Mouse (Mus musculus): ENCODE results near the gene Gabrb1.
A peak's percentile ranks its signal among the peaks of the same experiment; 100 is the strongest.

The Gabrb1 gene

GRCm38 (mm10) chr5:71657482-71658114 is at the start of gene Gabrb1:
Gene Gabrb1, plus strand, starts transcription at chr5:71658113.
- peak; percentile 28 to 30 for DNase-seq (ENCODE audit: low spot score in 2 of 2)

DNA sequence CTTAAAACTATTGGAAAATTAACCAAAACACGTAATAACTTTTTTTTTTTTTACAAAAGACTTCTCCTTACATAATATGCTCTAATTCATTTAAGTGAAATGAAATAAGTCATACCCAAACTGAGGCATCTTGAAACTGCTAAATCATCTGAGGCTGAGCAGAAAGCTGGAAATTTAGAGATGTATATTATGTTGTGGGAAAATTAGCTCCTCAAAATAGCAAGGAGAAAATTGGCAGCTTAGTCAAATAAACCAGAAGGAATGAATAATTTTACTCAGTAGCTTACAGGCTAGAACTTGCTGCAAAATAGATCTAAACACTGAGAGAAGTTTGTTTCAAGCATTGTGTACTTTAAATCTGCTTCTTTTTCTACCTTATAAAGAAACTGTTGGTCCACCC is 49.2 kb upstream of the Gabrb1 start:
- DNase-seq (ENCODE audit: low spot score in 2 of 2), result no peak

GRCm38 (mm10) chr5:71614311-71614710 is 43.6 kb upstream of the Gabrb1 start:
- DNase-seq (ENCODE audit: low spot score in 2 of 2), result no peak

DNA sequence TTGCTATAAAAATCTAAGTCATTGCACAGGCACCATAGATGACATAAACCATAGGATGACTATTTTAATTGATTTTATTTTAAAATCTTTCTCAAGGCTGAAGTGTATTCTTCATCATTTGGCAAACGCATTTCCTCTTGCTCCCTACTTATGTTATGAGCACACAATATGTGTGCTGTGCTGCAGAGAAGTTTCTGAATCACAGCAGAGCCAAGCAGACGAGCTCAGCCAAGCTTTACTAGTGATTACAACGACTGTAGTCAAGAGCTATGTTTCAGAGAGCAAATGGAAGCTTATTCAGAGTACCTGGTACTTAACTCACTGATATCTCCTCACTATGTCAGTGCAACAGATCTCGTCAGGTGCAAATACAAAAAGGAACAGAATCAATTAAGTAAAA is 41.2 kb upstream of the Gabrb1 start:
- no peak for DNase-seq (ENCODE audit: low spot score in 2 of 2)

- no peak for DNase-seq (ENCODE audit: low spot score in 2 of 2)
These were observed 30.1 kb upstream of the Gabrb1 start for GRCm38 (mm10) chr5:71627820-71628219.

- no peak for DNase-seq (ENCODE audit: low spot score in 2 of 2)
These were observed 18.1 kb upstream of the Gabrb1 start for GRCm38 (mm10) chr5:71639804-71640203.

GRCm38 (mm10) chr5:71648108-71648507 is 9.8 kb upstream of the Gabrb1 start:
- no peak for DNase-seq (ENCODE audit: low spot score in 2 of 2)

GRCm38 (mm10) chr5:71654056-71654455 is 3.9 kb upstream of the Gabrb1 start:
- DNase-seq (ENCODE audit: low spot score in 2 of 2), result no peak

- DNase-seq (ENCODE audit: low spot score in 2 of 2), result peak; percentile 14 to 29
These were observed 1.1 kb upstream of the Gabrb1 start for GRCm38 (mm10) chr5:71656771-71657170.

DNA sequence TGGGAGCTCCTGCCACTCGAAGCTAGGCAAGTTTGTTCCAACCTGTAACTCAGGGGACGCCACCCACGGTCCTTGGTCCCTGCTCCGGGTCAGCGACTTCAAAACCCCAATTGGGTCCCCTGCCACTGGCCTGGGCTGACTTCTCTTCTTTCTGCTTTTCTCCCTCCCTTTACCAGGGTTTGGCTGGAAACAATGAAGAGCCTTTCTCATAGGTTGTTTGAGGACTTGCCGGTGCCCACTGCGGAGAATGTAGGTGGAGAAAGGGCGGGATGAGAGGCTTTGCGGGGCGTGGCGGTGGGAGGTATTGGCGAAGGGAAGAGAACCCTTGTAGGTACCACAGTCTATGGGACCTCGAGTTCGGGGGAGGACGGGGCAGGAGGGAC is 193 bp downstream of the Gabrb1 start, which contains the start of gene Gabra4:
Gabra4 (minus strand) TSS at position 194 of the 383 bp plus-strand sequence.
- peak in 1 of 2 experiments; percentile 10 for DNase-seq (ENCODE audit: low spot score in 2 of 2)

DNA sequence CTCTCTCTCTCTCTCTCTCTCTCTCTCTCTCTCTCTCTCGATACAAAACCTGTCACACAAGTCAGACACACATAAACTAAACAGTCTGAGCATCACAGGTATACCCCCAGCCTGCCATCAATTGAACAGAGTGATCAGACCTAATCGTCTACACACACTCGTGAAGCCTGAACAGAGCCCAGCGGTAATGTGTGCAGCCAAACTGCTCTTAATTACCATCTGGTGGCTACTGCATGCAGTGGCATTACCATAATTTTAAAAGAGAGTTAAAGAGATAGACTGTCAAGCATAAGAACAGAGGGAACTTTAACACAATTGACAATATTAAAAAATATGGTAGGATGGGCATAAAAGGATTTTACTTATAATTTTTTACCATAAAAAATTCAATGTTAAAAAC is 7.7 kb downstream of the Gabrb1 start:
- no peak for DNase-seq (ENCODE audit: low spot score in 2 of 2)

DNA sequence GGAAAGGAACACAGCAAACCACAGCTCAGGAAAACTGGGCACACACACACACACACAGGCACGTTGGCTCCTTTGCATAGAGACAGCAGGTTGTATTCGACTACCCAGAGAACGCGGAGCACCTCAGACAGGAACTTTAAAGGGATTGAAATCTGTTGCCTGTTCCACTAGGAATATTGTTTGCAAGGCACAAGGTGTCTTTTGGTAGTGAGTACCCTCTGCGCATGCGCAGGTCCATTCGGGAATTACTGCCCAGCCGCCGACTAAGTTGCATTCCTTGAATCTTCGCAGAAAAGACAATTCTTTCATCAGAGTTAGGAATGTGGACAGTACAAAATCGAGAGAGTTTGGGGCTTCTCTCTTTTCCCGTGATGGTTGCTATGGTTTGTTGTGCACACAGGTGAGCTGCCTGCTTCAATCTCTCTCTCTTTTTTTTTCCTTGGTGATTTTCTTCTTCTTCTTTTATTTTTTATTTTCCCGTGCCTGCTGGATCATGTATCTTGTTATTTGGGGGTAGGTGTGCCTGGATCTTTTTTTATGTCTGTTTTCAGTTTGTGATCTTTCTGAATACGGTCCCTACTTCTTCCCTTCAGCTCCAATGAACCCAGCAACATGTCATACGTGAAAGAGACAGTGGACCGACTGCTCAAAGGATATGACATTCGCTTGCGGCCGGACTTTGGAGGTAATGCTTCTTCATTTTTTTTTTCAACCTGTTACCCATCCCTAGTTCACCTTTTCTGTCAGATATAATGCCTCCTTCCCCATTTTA is 42.0 kb downstream of the Gabrb1 start:
- DNase-seq (ENCODE audit: low spot score in 2 of 2), result peak; percentile 53 to 71

DNA sequence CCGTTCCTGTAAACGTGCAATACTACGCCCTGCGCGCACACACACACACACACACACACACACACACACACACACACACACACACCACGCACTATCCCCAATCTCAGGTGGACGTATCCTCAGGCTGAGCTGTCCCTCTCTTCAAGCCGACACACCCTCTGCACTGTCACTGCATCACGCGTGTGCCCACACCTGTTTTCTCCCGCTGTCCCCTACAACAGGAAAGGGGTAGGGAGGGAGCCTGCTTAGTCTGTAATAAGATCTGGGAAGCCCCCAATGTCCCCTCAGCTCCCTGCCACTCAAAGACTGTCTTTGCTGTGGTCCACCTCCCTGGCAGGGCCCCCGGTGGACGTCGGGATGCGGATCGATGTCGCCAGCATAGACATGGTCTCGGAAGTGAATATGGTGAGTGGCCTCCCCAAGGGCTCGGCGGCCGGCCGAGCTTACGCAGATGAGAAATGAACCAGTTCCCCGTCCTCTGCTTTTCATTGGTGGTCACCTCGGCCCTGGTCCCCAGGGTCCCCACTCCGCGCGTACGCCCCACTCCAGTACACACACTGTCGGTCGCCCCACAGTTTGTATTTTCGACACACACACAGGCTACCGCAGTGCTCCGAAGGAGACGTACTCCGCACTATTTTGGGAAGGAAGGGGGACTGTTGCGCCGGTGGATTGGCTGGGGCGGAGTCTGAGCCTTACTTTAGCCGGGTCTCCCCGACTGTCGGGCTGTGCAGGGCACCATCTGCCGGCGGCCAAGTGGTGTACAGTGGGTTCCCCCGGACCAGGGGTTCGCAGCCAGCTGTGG is 42.8 kb downstream of the Gabrb1 start:
- peak; percentile 41 to 44 for DNase-seq (ENCODE audit: low spot score in 2 of 2)

- DNase-seq (ENCODE audit: low spot score in 2 of 2), result no peak
These were observed 43.3 kb downstream of the Gabrb1 start for GRCm38 (mm10) chr5:71701273-71701614.

DNA sequence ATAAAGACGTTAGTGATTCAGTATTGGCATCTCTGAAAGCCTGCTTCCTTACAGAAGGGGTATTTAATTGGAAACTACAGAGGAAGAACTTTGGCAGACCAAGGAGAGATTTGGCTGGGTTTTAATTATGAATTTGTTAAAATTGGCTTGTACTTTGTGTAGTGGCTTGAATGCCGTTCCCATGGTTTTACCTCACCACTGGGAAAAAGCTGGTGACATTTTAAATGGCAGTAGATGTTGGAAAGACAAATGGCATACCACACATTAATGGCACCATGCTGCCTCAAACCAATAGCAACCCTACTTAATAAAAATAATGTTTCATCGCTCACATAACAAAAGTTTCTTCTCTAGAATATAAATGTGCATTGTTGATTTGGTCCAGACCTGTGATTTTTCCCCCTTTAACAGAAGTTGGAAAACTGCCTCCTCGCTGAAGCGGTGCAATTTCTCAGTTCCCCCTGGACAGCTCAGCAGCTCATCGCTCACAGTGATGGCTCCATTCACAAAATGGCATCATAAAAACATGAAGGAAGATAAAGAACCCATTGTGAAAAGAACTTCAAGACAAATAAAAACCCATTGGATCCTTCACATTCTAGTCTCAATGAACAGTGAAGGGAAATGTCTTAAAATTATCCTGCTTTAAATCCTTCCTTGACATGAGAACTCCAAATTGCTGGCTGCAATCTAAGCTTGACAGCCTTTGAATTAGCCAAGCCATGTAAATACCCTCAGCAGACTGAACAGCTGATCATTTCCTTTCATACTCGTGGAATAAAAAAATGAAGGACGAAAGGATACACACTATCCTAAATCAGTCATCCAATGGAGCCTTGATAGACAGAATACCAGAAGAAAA is 75.2 kb downstream of the Gabrb1 start:
- no peak for DNase-seq (ENCODE audit: low spot score in 2 of 2)

GRCm38 (mm10) chr5:71747411-71747810 is 89.5 kb downstream of the Gabrb1 start:
- no peak for DNase-seq (ENCODE audit: low spot score in 2 of 2)

- no peak for DNase-seq (ENCODE audit: low spot score in 2 of 2)
These were observed 96.1 kb downstream of the Gabrb1 start for GRCm38 (mm10) chr5:71753966-71754365.

DNA sequence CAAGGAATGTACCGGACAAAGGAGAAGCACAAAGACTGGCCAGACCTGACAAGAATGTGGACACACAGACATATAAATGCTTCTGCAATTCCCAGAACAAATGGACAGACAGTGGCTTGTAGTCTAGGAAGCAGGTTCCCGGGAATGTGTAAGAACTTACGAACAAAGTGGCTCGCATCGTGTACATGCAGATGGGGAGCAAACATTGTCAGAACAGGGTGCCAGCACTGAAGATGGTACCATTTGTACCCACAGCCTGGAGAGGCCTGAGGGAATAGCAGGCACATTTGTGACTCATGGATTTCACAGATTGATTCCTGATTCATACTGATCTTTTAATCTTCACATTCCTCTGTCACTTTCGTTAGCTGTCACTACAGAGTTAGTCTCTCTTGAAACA is 103.2 kb downstream of the Gabrb1 start:
- no peak for DNase-seq (ENCODE audit: low spot score in 2 of 2)

DNA sequence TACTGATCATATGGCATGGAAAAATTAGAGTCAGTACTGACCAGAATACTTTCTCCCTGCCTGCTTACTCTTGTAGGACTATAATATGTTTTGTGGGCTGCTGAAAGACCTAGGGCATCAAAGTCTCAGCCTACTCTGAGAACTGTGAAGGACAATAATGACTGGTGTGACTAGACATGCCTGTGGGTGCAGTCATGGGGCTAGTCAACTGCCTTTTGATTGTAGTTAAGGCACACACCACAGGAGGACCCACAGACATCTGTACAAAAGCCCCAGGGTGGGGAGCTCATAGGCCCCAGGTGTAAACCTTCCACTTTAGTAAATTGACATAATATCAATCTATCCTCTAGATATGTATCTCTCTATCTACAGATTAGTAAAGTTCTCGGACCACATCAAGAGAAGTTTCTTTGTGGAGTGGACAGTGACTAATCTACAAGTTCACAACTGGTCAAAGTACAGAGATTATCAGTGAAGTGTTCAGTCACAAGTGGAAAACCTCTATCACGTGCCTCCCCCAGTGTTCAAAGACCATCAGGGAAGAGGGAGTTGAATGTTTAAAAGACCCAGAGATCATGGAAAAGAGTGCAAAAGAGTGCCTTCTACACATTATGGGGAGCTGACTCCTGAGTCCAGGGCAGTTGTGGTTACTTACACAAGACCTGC is 123.7 kb downstream of the Gabrb1 start:
- DNase-seq (ENCODE audit: low spot score in 2 of 2), result no peak

- no peak for DNase-seq (ENCODE audit: low spot score in 2 of 2)
These were observed 164.9 kb downstream of the Gabrb1 start for GRCm38 (mm10) chr5:71822862-71823261.

- no peak for DNase-seq (ENCODE audit: low spot score in 2 of 2)
These were observed 170.4 kb downstream of the Gabrb1 start for GRCm38 (mm10) chr5:71828342-71828741.
